Mouse (Mus musculus) embryonic facial prominence, embryonic 11.5 days (tissue): ENCODE data around the gene Msmp. TPM values are rescaled to one million over a fixed set of nuclear protein-coding genes. Genes with fewer than 3 reads are reported as not detected.
A peak's percentile ranks its signal among the peaks of the same experiment; 100 is the strongest.
"Not testable (repeated sequence)": the region's sequence is repeated elsewhere in the genome, so short reads cannot be mapped to it uniquely, and the experiment has no call there.

ENCODE experiments used
- ATAC-seq: fragments of 200-750 bp; cut with Nextera tagmentation; replicated peaks from 2 replicates; pipeline ENCODE4 v1.8.0; 2017; ENCODE audit warnings: low read depth; ENCODE audit not compliant: insufficient number of reproducible peaks, low FRiP score, low TSS enrichment
- DNase-seq: peaks from one replicate; pipeline ENCODE4 v3.0.0-alpha.2; 2015; ENCODE audit warnings: low spot score
- H3K27ac ChIP-seq: fragments of 300-500 bp; sonication (generic); replicated peaks from 2 replicates; pipeline ENCODE4 v1.5.1; 2014; ENCODE audit warnings: mild to moderate bottlenecking, low read depth, low read length, control low read depth
- H3K27me3 ChIP-seq: fragments of 300-500 bp; sonication (generic); 2 replicates; pipeline ENCODE4 v1.6.1; 2014; ENCODE audit warnings: mild to moderate bottlenecking, low read length, moderate library complexity, mixed read lengths; ENCODE audit not compliant: control insufficient read depth, insufficient read depth
- H3K36me3 ChIP-seq: fragments of 300-500 bp; sonication (generic); replicated peaks from 2 replicates; pipeline ENCODE4 v1.6.1; 2014; ENCODE audit warnings: low read depth, mild to moderate bottlenecking, low read length, moderate library complexity, mixed read lengths; ENCODE audit not compliant: control insufficient read depth, insufficient read depth
- H3K4me1 ChIP-seq: fragments of 300-500 bp; sonication (generic); 2 replicates; pipeline ENCODE4 v1.6.1; 2014; ENCODE audit warnings: low read length, mixed read lengths; ENCODE audit not compliant: control insufficient read depth, insufficient read depth
- H3K4me2 ChIP-seq: fragments of 300-500 bp; sonication (generic); 2 replicates; pipeline ENCODE4 v1.6.1; 2014; ENCODE audit warnings: low read depth, mild to moderate bottlenecking, control low read depth, low read length, moderate library complexity
- H3K4me3 ChIP-seq: fragments of 300-500 bp; sonication (generic); 2 replicates; pipeline ENCODE4 v1.5.1; 2014; ENCODE audit warnings: low read depth, low read length, control low read depth
- H3K9ac ChIP-seq: fragments of 300-500 bp; sonication (generic); replicated peaks from 2 replicates; pipeline ENCODE4 v1.6.1; 2014; ENCODE audit warnings: mild to moderate bottlenecking, control low read depth, low read length
- H3K9me3 ChIP-seq: fragments of 300-500 bp; sonication (generic); replicated peaks from 2 replicates; pipeline ENCODE4 v1.6.1; 2016; ENCODE audit warnings: mild to moderate bottlenecking, low read length, inconsistent platforms, mixed read lengths; ENCODE audit not compliant: control insufficient read depth
- WGBS: fragments of 180-500 bp; shearing (Covaris S2); extraction: QIAGEN DNeasy Blood & Tissue Kit; methylation state at CpG from one replicate; pipeline ENCODE4 v1.1.7; 2014; 5-methylcytosine and 5-hydroxymethylcytosine counted together
- polyA plus RNA-seq: library from polyadenylated mRNA; unstranded; fragments of >200 nt; fragmentation: Nextera tagmentation; extraction: Ambion mirVana; gene quantifications from 2 replicates; pipeline ENCODE4 v1.2.1, GENCODE M21; 2014

The Msmp gene
- polyA plus RNA-seq, 1 experiment from 2014 or later = not detected

- Histone ChIP-seq H3K4me3 (no peak overlapping the region), H3K27me3 (no peaks in the 10 kb centered on the region), H3K27ac (no peak overlapping the region), H3K9me3 (no peaks in the 10 kb centered on the region), H3K9ac (no peak overlapping the region), H3K4me1 (no peaks in the 10 kb centered on the region), H3K36me3 (no peaks in the 10 kb centered on the region), H3K4me2 (no peak overlapping the region)
- 82% methylated on average over 9 of the region's 9 CpGs for WGBS
- ATAC-seq = no peak
- no peak for DNase-seq
Measured at GRCm38 (mm10) chr4:43600195-43600934, 16.1 kb upstream of the Msmp start.

- Histone ChIP-seq H3K27me3 (no peaks in the 10 kb centered on the region), H3K36me3 (no peaks in the 10 kb centered on the region), H3K27ac (no peak overlapping the region), H3K9me3 (no peaks in the 10 kb centered on the region), H3K4me2 (no peak overlapping the region), H3K4me3 (no peak overlapping the region), H3K9ac (no peak overlapping the region), H3K4me1 (no peaks in the 10 kb centered on the region)
- DNase-seq (no peak), ATAC-seq (no peak)
- WGBS = 85% methylated on average over 7 of the region's 7 CpGs
Measured at GRCm38 (mm10) chr4:43598650-43599380, 14.5 kb upstream of the Msmp start.

GRCm38 (mm10) chr4:43598200-43598599 is 13.9 kb upstream of the Msmp start:
- 83% methylated on average over 4 of the region's 4 CpGs for WGBS
- H3K27ac ChIP-seq = no peak overlapping the region

GRCm38 (mm10) chr4:43596597-43596996 is 12.3 kb upstream of the Msmp start:
- H3K9ac ChIP-seq, H3K9me3 ChIP-seq, H3K36me3 ChIP-seq, ATAC-seq, H3K4me3 ChIP-seq, DNase-seq, H3K27ac ChIP-seq, H3K4me2 ChIP-seq, H3K4me1 ChIP-seq, H3K27me3 ChIP-seq: not testable (repeated sequence)
- 70% methylated on average over 2 of the region's 2 CpGs for WGBS

More at GRCm38 (mm10) chr4:43598200-43598599, 13.9 kb upstream of the Msmp start:
- Histone ChIP-seq H3K4me2 (no peak overlapping the region), H3K4me1 (no peaks in the 10 kb centered on the region), H3K36me3 (no peaks in the 10 kb centered on the region), H3K9ac (no peak overlapping the region), H3K4me3 (no peak overlapping the region), H3K9me3 (no peaks in the 10 kb centered on the region), H3K27me3 (no peaks in the 10 kb centered on the region)
- DNase-seq = no peak
- no peak for ATAC-seq

- WGBS = 55% methylated on average over 3 of the region's 3 CpGs
- DNase-seq (no peak), ATAC-seq (no peak)
- no peaks in the 10 kb centered on the region for H3K9me3 ChIP-seq
- H3K27me3 ChIP-seq = no peaks in the 10 kb centered on the region
- no peak overlapping the region for H3K4me2 ChIP-seq
- H3K36me3 ChIP-seq = no peaks in the 10 kb centered on the region
- no peak overlapping the region for H3K27ac ChIP-seq
- no peak overlapping the region for H3K4me3 ChIP-seq
- H3K9ac ChIP-seq = no peak overlapping the region
- H3K4me1 ChIP-seq = no peaks in the 10 kb centered on the region
Measured at GRCm38 (mm10) chr4:43593453-43593852, 9.2 kb upstream of the Msmp start.

- H3K27ac ChIP-seq = no peak overlapping the region
- 74% methylated on average over 3 of the region's 3 CpGs for WGBS
- H3K4me1 ChIP-seq = no peaks in the 10 kb centered on the region
- H3K9me3 ChIP-seq = no peaks in the 10 kb centered on the region
- no peak overlapping the region for H3K9ac ChIP-seq
- H3K4me3 ChIP-seq = no peak overlapping the region
- ATAC-seq (no peak), DNase-seq (no peak)
- no peaks in the 10 kb centered on the region for H3K27me3 ChIP-seq
- no peak overlapping the region for H3K4me2 ChIP-seq
- H3K36me3 ChIP-seq = no peaks in the 10 kb centered on the region
Measured at GRCm38 (mm10) chr4:43591961-43592360, 7.7 kb upstream of the Msmp start.

- Histone ChIP-seq H3K4me3 (no peak overlapping the region), H3K4me2 (no peak overlapping the region), H3K27ac (no peak overlapping the region), H3K4me1 (no peaks in the 10 kb centered on the region), H3K36me3 (no peaks in the 10 kb centered on the region), H3K27me3 (no peaks in the 10 kb centered on the region), H3K9me3 (no peaks in the 10 kb centered on the region), H3K9ac (no peak overlapping the region)
- DNase-seq = no peak
- 89% methylated on average over 5 of the region's 5 CpGs for WGBS
- ATAC-seq = no peak
Measured at GRCm38 (mm10) chr4:43591543-43591942, 7.2 kb upstream of the Msmp start.

GRCm38 (mm10) chr4:43587681-43588080 is 3.4 kb upstream of the Msmp start:
- no peak overlapping the region for H3K9ac ChIP-seq
- WGBS = 49% methylated on average over 7 of the region's 7 CpGs
- no peak for ATAC-seq
- peak; percentile 36 for DNase-seq
- H3K9me3 ChIP-seq = no peaks in the 10 kb centered on the region
- no peaks in the 10 kb centered on the region; the same call in 1 of the 2 replicates for H3K36me3 ChIP-seq
- no peaks in the 10 kb centered on the region for H3K27me3 ChIP-seq
- H3K4me3 ChIP-seq = no peak overlapping the region
- H3K4me1 ChIP-seq = no peaks in the 10 kb centered on the region
- no peak overlapping the region for H3K27ac ChIP-seq
- H3K4me2 ChIP-seq = no peak overlapping the region
